Mouse (Mus musculus): ENCODE data around the gene Olfr370. TPM values are rescaled to one million over a fixed set of nuclear protein-coding genes. Genes with fewer than 3 reads are reported as not detected.

Olfr370 gene
- polyA plus RNA-seq, 1 experiment, result not detected

GRCm38 (mm10) chr8:83574631-83575315, 39.2 kb downstream of the Olfr370 start:
- peaks cover 6% of the 10 kb centered on the region for H3K36me3 ChIP-seq (ENCODE audit: control insufficient read depth, insufficient read depth, low read length)
- H3K27me3 ChIP-seq (ENCODE audit: control insufficient read depth, insufficient read depth, low read length), result no peaks in the 10 kb centered on the region
- WGBS, result 73% methylated on average over 15 of the region's 15 CpGs
- peaks cover 14% of the 10 kb centered on the region for H3K4me1 ChIP-seq (ENCODE audit: control insufficient read depth, insufficient read depth, insufficient read length)
- H3K4me3 ChIP-seq (ENCODE audit: extremely low read depth, insufficient read depth, insufficient read length), result no peak overlapping the region
- no peak for TF ChIP-seq CTCF (IDR thresholded peaks at IDR 0.05; ENCODE audit: extremely low read depth, insufficient read depth, insufficient read length, insufficient replicate concordance)
- no peak for TF ChIP-seq POLR2A (IDR thresholded peaks at IDR 0.05; ENCODE audit: low read depth, low read length)
- H3K27ac ChIP-seq (ENCODE audit: insufficient read depth, low read length), result no peak overlapping the region
- no peak for DNase-seq (ENCODE audit: low read depth in 1 of 2, low spot score in 2 of 2)

GRCm38 (mm10) chr8:83575561-83576515, 40.3 kb downstream of the Olfr370 start:
- Histone ChIP-seq H3K27ac (ENCODE audit: insufficient read depth, low read length) (no peak overlapping the region), H3K4me3 (ENCODE audit: extremely low read depth, insufficient read depth, insufficient read length) (no peak overlapping the region), H3K36me3 (ENCODE audit: control insufficient read depth, insufficient read depth, low read length) (peaks cover 3% of the 10 kb centered on the region; the same call in 1 of the 2 replicates), H3K27me3 (ENCODE audit: control insufficient read depth, insufficient read depth, low read length) (no peaks in the 10 kb centered on the region), H3K4me1 (ENCODE audit: control insufficient read depth, insufficient read depth, insufficient read length) (peaks cover 14% of the 10 kb centered on the region)
- TF ChIP-seq CTCF (IDR thresholded peaks at IDR 0.05; ENCODE audit: extremely low read depth, insufficient read depth, insufficient read length, insufficient replicate concordance) (no peak), POLR2A (IDR thresholded peaks at IDR 0.05; ENCODE audit: low read depth, low read length) (no peak)
- WGBS, result 91% methylated on average over 17 of the region's 17 CpGs
- DNase-seq (ENCODE audit: low read depth in 1 of 2, low spot score in 2 of 2), result no peak

GRCm38 (mm10) chr8:83576516-83576895, 40.9 kb downstream of the Olfr370 start:
- WGBS, result 88% methylated on average over 3 of the region's 4 CpGs
- no peaks in the 10 kb centered on the region; the same call in 1 of the 2 replicates for H3K36me3 ChIP-seq (ENCODE audit: control insufficient read depth, insufficient read depth, low read length)
- H3K4me3 ChIP-seq (ENCODE audit: extremely low read depth, insufficient read depth, insufficient read length), result no peak overlapping the region
- no peaks in the 10 kb centered on the region for H3K27me3 ChIP-seq (ENCODE audit: control insufficient read depth, insufficient read depth, low read length)
- DNase-seq (ENCODE audit: low read depth in 1 of 2, low spot score in 2 of 2), result no peak
- H3K27ac ChIP-seq (ENCODE audit: insufficient read depth, low read length), result no peak overlapping the region
- H3K4me1 ChIP-seq (ENCODE audit: control insufficient read depth, insufficient read depth, insufficient read length), result peaks cover 14% of the 10 kb centered on the region
- no peak for TF ChIP-seq POLR2A (IDR thresholded peaks at IDR 0.05; ENCODE audit: low read depth, low read length)
- no peak for TF ChIP-seq CTCF (IDR thresholded peaks at IDR 0.05; ENCODE audit: extremely low read depth, insufficient read depth, insufficient read length, insufficient replicate concordance)

- Histone ChIP-seq H3K27ac (ENCODE audit: insufficient read depth, low read length) (no peak overlapping the region), H3K4me3 (ENCODE audit: extremely low read depth, insufficient read depth, insufficient read length) (no peak overlapping the region), H3K4me1 (ENCODE audit: control insufficient read depth, insufficient read depth, insufficient read length) (peaks cover 14% of the 10 kb centered on the region), H3K27me3 (ENCODE audit: control insufficient read depth, insufficient read depth, low read length) (no peaks in the 10 kb centered on the region), H3K36me3 (ENCODE audit: control insufficient read depth, insufficient read depth, low read length) (no peaks in the 10 kb centered on the region)
- no peak for TF ChIP-seq POLR2A (IDR thresholded peaks at IDR 0.05; ENCODE audit: low read depth, low read length)
- TF ChIP-seq CTCF (IDR thresholded peaks at IDR 0.05; ENCODE audit: extremely low read depth, insufficient read depth, insufficient read length, insufficient replicate concordance), result no peak
- no peak for DNase-seq (ENCODE audit: low read depth in 1 of 2, low spot score in 2 of 2)
- WGBS, result 87% methylated on average over 4 of the region's 4 CpGs
Observed at GRCm38 (mm10) chr8:83576921-83577320, 41.3 kb downstream of the Olfr370 start.

- no peak for DNase-seq (ENCODE audit: low read depth in 1 of 2, low spot score in 2 of 2)
- H3K36me3 ChIP-seq (ENCODE audit: control insufficient read depth, insufficient read depth, low read length), result no peaks in the 10 kb centered on the region
- H3K27ac ChIP-seq (ENCODE audit: insufficient read depth, low read length), result no peak overlapping the region
- no peak for TF ChIP-seq CTCF (IDR thresholded peaks at IDR 0.05; ENCODE audit: extremely low read depth, insufficient read depth, insufficient read length, insufficient replicate concordance)
- TF ChIP-seq POLR2A (IDR thresholded peaks at IDR 0.05; ENCODE audit: low read depth, low read length), result no peak
- 90% methylated on average over 9 of the region's 9 CpGs for WGBS
- peaks cover 11% of the 10 kb centered on the region for H3K4me1 ChIP-seq (ENCODE audit: control insufficient read depth, insufficient read depth, insufficient read length)
- H3K4me3 ChIP-seq (ENCODE audit: extremely low read depth, insufficient read depth, insufficient read length), result no peak overlapping the region
- no peaks in the 10 kb centered on the region for H3K27me3 ChIP-seq (ENCODE audit: control insufficient read depth, insufficient read depth, low read length)
Observed at GRCm38 (mm10) chr8:83577384-83577791, 41.8 kb downstream of the Olfr370 start.

- DNase-seq (ENCODE audit: low read depth in 1 of 2, low spot score in 2 of 2), result no peak
- WGBS, result 92% methylated on average over 17 of the region's 17 CpGs
- Histone ChIP-seq H3K4me1 (ENCODE audit: control insufficient read depth, insufficient read depth, insufficient read length) (peaks cover 5% of the 10 kb centered on the region; the same call in 1 of the 2 replicates), H3K27ac (ENCODE audit: insufficient read depth, low read length) (no peak overlapping the region), H3K27me3 (ENCODE audit: control insufficient read depth, insufficient read depth, low read length) (no peaks in the 10 kb centered on the region), H3K4me3 (ENCODE audit: extremely low read depth, insufficient read depth, insufficient read length) (no peak overlapping the region), H3K36me3 (ENCODE audit: control insufficient read depth, insufficient read depth, low read length) (no peaks in the 10 kb centered on the region)
- TF ChIP-seq POLR2A (IDR thresholded peaks at IDR 0.05; ENCODE audit: low read depth, low read length), result no peak
- TF ChIP-seq CTCF (IDR thresholded peaks at IDR 0.05; ENCODE audit: extremely low read depth, insufficient read depth, insufficient read length, insufficient replicate concordance), result no peak
Observed at GRCm38 (mm10) chr8:83578131-83579055, 42.8 kb downstream of the Olfr370 start.
